Comparison of ENCODE assay signal across 8 mouse cellular contexts in the genomic region with DNA sequence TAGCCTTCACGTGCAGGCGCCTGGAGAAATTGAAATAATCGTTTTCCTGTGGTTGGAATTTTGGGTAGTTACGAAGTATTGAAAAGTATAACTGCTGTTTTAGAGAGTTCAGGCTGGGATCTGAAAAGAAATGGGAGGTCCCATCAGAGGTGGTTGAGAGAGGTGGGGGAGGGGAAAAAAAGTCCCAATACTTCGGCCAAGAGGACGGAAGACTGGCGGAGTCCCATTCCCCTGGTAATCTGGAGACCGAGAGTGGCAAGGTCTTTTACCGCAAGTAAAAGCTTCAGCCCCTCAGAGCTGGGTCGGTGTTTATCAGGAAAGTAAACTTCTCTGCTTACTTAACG. TPM values are rescaled to one million over a fixed set of nuclear protein-coding genes. Genes with fewer than 3 reads are reported as not detected.
DNase-seq lines count a peak whose midpoint lies in the region; ATAC-seq and TF ChIP-seq lines count a peak whose summit lies in the region.

No protein-coding gene starts in this region.

- intact Hi-C loops in left cerebral cortex, postnatal 36 days (cut with DNase I), result loop anchor here (5.0 to 10.0 kb wide), 3 partner anchors 85 to 543 kb away; a partner anchor contains a TSS

- TF ChIP-seq POLR2A in ES-Bruce4 (IDR thresholded peaks at IDR 0.05; ENCODE audit: insufficient read depth, low read length), result no peak

- H3K4me3 ChIP-seq in heart, embryonic 12.5 days, result peak overlapping the region; percentile 47
- peak overlapping the region; percentile 46; the same call in 1 of the 2 replicates for H3K4me3 ChIP-seq in ES-Bruce4 (ENCODE audit: low read depth, low read length)
- H3K4me3 ChIP-seq in forebrain, embryonic 15.5 days, result peak overlapping the region; percentile 30
- peak overlapping the region; percentile 48 for H3K4me3 ChIP-seq in liver, embryonic 16.5 days (ENCODE audit: low read depth, low read length)

- no peaks in the 10 kb centered on the region for H3K9me3 ChIP-seq in heart, embryonic 12.5 days (replicated peaks)
- no peaks in the 10 kb centered on the region for H3K9me3 ChIP-seq in ES-Bruce4 (replicated peaks; ENCODE audit: control insufficient read depth, insufficient read depth, low read length, poor library complexity, severe bottlenecking)
- H3K9me3 ChIP-seq in forebrain, embryonic 15.5 days, result no peaks in the 10 kb centered on the region
- no peaks in the 10 kb centered on the region for H3K9me3 ChIP-seq in liver, embryonic 16.5 days (replicated peaks; ENCODE audit: control insufficient read depth, low read length)

- H3K4me1 ChIP-seq in heart, embryonic 12.5 days (replicated peaks), result peaks cover 34% of the 10 kb centered on the region
- H3K4me1 ChIP-seq in ES-Bruce4 (ENCODE audit: control insufficient read depth, insufficient read depth, low read length), result no peaks in the 10 kb centered on the region
- peaks cover 23% of the 10 kb centered on the region for H3K4me1 ChIP-seq in forebrain, embryonic 15.5 days
- peaks cover 6% of the 10 kb centered on the region for H3K4me1 ChIP-seq in liver, embryonic 16.5 days (ENCODE audit: control insufficient read depth, low read depth, low read length)

- H3K27ac ChIP-seq in heart, embryonic 12.5 days (ENCODE audit: poor library complexity, severe bottlenecking), result no peak overlapping the region
- no peak overlapping the region for H3K27ac ChIP-seq in ES-Bruce4 (ENCODE audit: insufficient read depth, low read length)
- no peak overlapping the region for H3K27ac ChIP-seq in forebrain, embryonic 15.5 days (replicated peaks)
- no peak overlapping the region for H3K27ac ChIP-seq in liver, embryonic 16.5 days (ENCODE audit: low read length)

- WGBS in heart, embryonic 12.5 days, result 1% methylated on average over 11 of the region's 11 CpGs
- 3% methylated on average over 11 of the region's 11 CpGs for WGBS in forebrain, embryonic 15.5 days
- WGBS in liver, embryonic 16.5 days (ENCODE audit: insufficient replicate concordance), result 4% methylated on average over 11 of the region's 11 CpGs

- H3K36me3 ChIP-seq in heart, embryonic 12.5 days, result no peaks in the 10 kb centered on the region
- no peaks in the 10 kb centered on the region for H3K36me3 ChIP-seq in ES-Bruce4 (ENCODE audit: control insufficient read depth, insufficient read depth, low read length, poor library complexity, severe bottlenecking)
- H3K36me3 ChIP-seq in forebrain, embryonic 15.5 days, result no peaks in the 10 kb centered on the region
- no peaks in the 10 kb centered on the region for H3K36me3 ChIP-seq in liver, embryonic 16.5 days (ENCODE audit: control insufficient read depth, insufficient read depth)

- TF ChIP-seq CTCF in ES-Bruce4 (IDR thresholded peaks at IDR 0.05; ENCODE audit: low read depth, low read length), result no peak

- H3K9ac ChIP-seq in heart, embryonic 12.5 days, result peak overlapping the region; percentile 64
- H3K9ac ChIP-seq in ES-Bruce4 (ENCODE audit: low read depth, poor library complexity, severe bottlenecking), result peak overlapping the region; percentile 6
- no peak overlapping the region for H3K9ac ChIP-seq in forebrain, embryonic 15.5 days (replicated peaks)
- peak overlapping the region; percentile 31 for H3K9ac ChIP-seq in liver, embryonic 16.5 days (ENCODE audit: low read depth, low read length)

- no peak for DNase-seq in heart, adult 9 months (ENCODE audit: low spot score in 2 of 2)
- DNase-seq in ovary, adult 18-20 months (ENCODE audit: low spot score), result no peak
- no peak for DNase-seq in left cerebral cortex, postnatal 36 days (ENCODE audit: low spot score in 2 of 2)
- DNase-seq in right cerebral cortex, adult 2 months (ENCODE audit: low spot score in 2 of 2), result no peak

- ATAC-seq in heart, embryonic 12.5 days (ENCODE audit: insufficient number of reproducible peaks, low FRiP score), result no peak
- no peak for ATAC-seq in forebrain, embryonic 15.5 days (replicated peaks)
- no peak for ATAC-seq in liver, embryonic 16.5 days (ENCODE audit: low read depth)

- H3K27me3 ChIP-seq in heart, embryonic 12.5 days (replicated peaks), result peaks cover 6% of the 10 kb centered on the region; the same call in 1 of the 2 replicates
- no peaks in the 10 kb centered on the region for H3K27me3 ChIP-seq in ES-Bruce4 (ENCODE audit: control insufficient read depth, insufficient read depth, low read length, poor library complexity, severe bottlenecking)
- H3K27me3 ChIP-seq in forebrain, embryonic 15.5 days, result peaks cover 14% of the 10 kb centered on the region; the same call in 1 of the 2 replicates
- H3K27me3 ChIP-seq in liver, embryonic 16.5 days (ENCODE audit: control insufficient read depth, insufficient read depth, low read depth, low read length), result peaks cover 10% of the 10 kb centered on the region

- H3K4me2 ChIP-seq in heart, embryonic 12.5 days, result peak overlapping the region; percentile 95
- H3K4me2 ChIP-seq in forebrain, embryonic 15.5 days (replicated peaks), result peak overlapping the region; percentile 47
- peak overlapping the region; percentile 70 for H3K4me2 ChIP-seq in liver, embryonic 16.5 days (ENCODE audit: low read depth, low read length)

- TF ChIP-seq EP300 in ES-Bruce4 (IDR thresholded peaks at IDR 0.05; ENCODE audit: insufficient read depth, low read depth, low read length), result no peak

RNA-seq across cellular contexts. Expression of a gene that starts 7.6 kb away (rescaled TPM):
- polyA plus RNA-seq in heart, embryonic 12.5 days (2016; fragmentation: Nextera tagmentation; extraction: Ambion mirVana), result not detected in 2 replicates
- not detected in 2 replicates for polyA plus RNA-seq in ES-Bruce4 (2011; ENCODE audit: insufficient read depth, insufficient read length, low read depth, missing spikeins)
- not detected in 2 replicates for polyA plus RNA-seq in forebrain, embryonic 15.5 days (2015; fragmentation: Nextera tagmentation; extraction: Ambion mirVana)
- polyA plus RNA-seq in liver, embryonic 16.5 days (2015; fragmentation: Nextera tagmentation; extraction: Ambion mirVana), result not detected in 2 replicates
- total RNA-seq in left cerebral cortex, postnatal 36 days (2021), result not detected

RNA-seq across cellular contexts. Expression of a gene that starts 24.1 kb away (rescaled TPM):
- 24.6 and 25.1 TPM in 2 replicates for polyA plus RNA-seq in heart, embryonic 12.5 days (2016; fragmentation: Nextera tagmentation; extraction: Ambion mirVana)
- polyA plus RNA-seq in ES-Bruce4 (2011; ENCODE audit: insufficient read depth, insufficient read length, low read depth, missing spikeins), result 17.6 and 21.2 TPM in 2 replicates
- polyA plus RNA-seq in forebrain, embryonic 15.5 days (2015; fragmentation: Nextera tagmentation; extraction: Ambion mirVana), result 9.5 and 10.0 TPM in 2 replicates
- polyA plus RNA-seq in liver, embryonic 16.5 days (2015; fragmentation: Nextera tagmentation; extraction: Ambion mirVana), result 1.3 and 1.5 TPM in 2 replicates
- total RNA-seq in left cerebral cortex, postnatal 36 days (2021), result 10 to 100 TPM; 26.4 to 30.8 TPM

RNA-seq across cellular contexts. Expression of a gene that starts 53.5 kb away (rescaled TPM):
- 3.3 and 3.5 TPM in 2 replicates for polyA plus RNA-seq in heart, embryonic 12.5 days (2016; fragmentation: Nextera tagmentation; extraction: Ambion mirVana)
- 1.3 and 2.0 TPM in 2 replicates for polyA plus RNA-seq in ES-Bruce4 (2011; ENCODE audit: insufficient read depth, insufficient read length, low read depth, missing spikeins)
- 0.66 and 1.0 TPM in 2 replicates for polyA plus RNA-seq in forebrain, embryonic 15.5 days (2015; fragmentation: Nextera tagmentation; extraction: Ambion mirVana)
- polyA plus RNA-seq in liver, embryonic 16.5 days (2015; fragmentation: Nextera tagmentation; extraction: Ambion mirVana), result 22.2 and 24.9 TPM in 2 replicates
- total RNA-seq in left cerebral cortex, postnatal 36 days (2021), result 1 to 10 TPM; 3.2 to 3.6 TPM
